Mouse (Mus musculus) cortical plate, adult 2 months (tissue): Measurements from ENCODE around the gene Adamts15.

ENCODE experiments used
- CTCF ChIP-seq: fragments of 200-500 bp; IDR thresholded peaks from 2 replicates; pipeline ENCODE4 v1.5.1; 2011; ENCODE audit warnings: mild to moderate bottlenecking, control low read depth, low read length; ENCODE audit not compliant: insufficient read depth; ENCODE audit errors: extremely low read depth
- POLR2A ChIP-seq: fragments of 200-500 bp; IDR thresholded peaks from 2 replicates; pipeline ENCODE4 v1.6.1; 2011; ENCODE audit warnings: mild to moderate bottlenecking, low read length, control low read depth; ENCODE audit not compliant: insufficient read depth; ENCODE audit errors: extremely low read depth

GRCm38 (mm10) chr9:30880553-30880952, 41.7 kb downstream of the Adamts15 start:
- TF ChIP-seq CTCF (no peak), POLR2A (no peak)
